Mouse (Mus musculus): Measurements from ENCODE around the gene Dhrs1.

GRCm38 (mm10) chr14:55689433-55689832 is 56.1 kb downstream of the Dhrs1 start:
- TF ChIP-seq CTCF (IDR thresholded peaks at IDR 0.05; ENCODE audit: low read depth) (no peak), EP300 (IDR thresholded peaks at IDR 0.05; ENCODE audit: low read depth) (no peak)
